In the genomic region with DNA sequence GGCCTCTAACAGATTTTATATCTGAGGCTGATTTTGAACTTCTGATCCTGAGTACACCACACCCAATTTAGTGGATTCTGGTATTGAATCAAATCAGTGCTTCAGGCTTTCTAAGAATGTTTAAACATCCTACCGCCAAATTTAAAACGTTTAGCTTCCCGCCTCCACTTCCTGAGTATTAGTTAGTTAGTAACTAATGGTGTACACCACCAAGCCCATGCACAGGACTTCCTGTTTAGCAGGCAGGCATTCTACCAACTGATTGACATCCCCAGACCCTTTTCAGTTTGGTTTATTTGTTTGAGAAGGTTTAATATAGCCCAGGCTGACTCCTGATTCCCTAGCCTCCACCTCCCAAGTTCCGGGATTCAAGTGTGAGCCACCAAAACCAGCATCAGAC, we compare ENCODE assay signal across 29 mouse cellular contexts. TPM values are rescaled to one million over a fixed set of nuclear protein-coding genes. Genes with fewer than 3 reads are reported as not detected.
DNase-seq lines count a peak whose midpoint lies in the region; ATAC-seq and TF ChIP-seq lines count a peak whose summit lies in the region.
"Had no signal": no experiment of that assay in that cellular context is flagged by ENCODE, and none has a peak within 500 bp of the region (broad histone marks: within the 10 kb centered on the region; RNA-seq: fewer than 3 reads in every experiment).

No protein-coding gene starts in this region.

- H3K36me3 ChIP-seq in testis, adult 2 months (ENCODE audit: control insufficient read depth, insufficient read depth, low read length), result no peaks in the 10 kb centered on the region
- H3K36me3 ChIP-seq: embryonic facial prominence, embryonic 12.5 days; embryonic facial prominence, embryonic 15.5 days; forebrain, embryonic 15.5 days; heart, embryonic 12.5 days; heart, embryonic 15.5 days; intestine, embryonic 15.5 days had no signal

- peak overlapping the region; percentile 54 for H3K4me3 ChIP-seq in testis, adult 2 months (ENCODE audit: control insufficient read depth, low read depth, low read length)
- H3K4me3 ChIP-seq: embryonic facial prominence, embryonic 12.5 days; embryonic facial prominence, embryonic 15.5 days; erythroblast, embryonic 14.5 days; forebrain, embryonic 12.5 days; forebrain, embryonic 15.5 days; heart, embryonic 12.5 days; heart, embryonic 15.5 days; hindbrain, embryonic 10.5 days; intestine, embryonic 15.5 days had no signal

- TF ChIP-seq POLR2A in testis, adult 2 months (IDR thresholded peaks at IDR 0.05; ENCODE audit: control insufficient read depth, low read depth, low read length), result no peak

- peak; percentile 74 for ATAC-seq in activated CD4-positive, CD25-positive, alpha-beta regulatory T cell, adult 4 months
- ATAC-seq in neutrophil, adult 5-6 weeks (ENCODE audit: extremely low read depth, insufficient number of reproducible peaks, low FRiP score, poor library complexity, severe bottlenecking), result peak; percentile 17; the same call in 1 of the 2 replicates
- ATAC-seq: forebrain, embryonic 15.5 days; hindbrain, postnatal 0 days; intestine, embryonic 15.5 days had no signal

- no peak for TF ChIP-seq CTCF in testis, adult 2 months (IDR thresholded peaks at IDR 0.05; ENCODE audit: control insufficient read depth, insufficient read depth, insufficient replicate concordance, low read depth, low read length)

- H3K4me1 ChIP-seq in testis, adult 2 months (ENCODE audit: control insufficient read depth, insufficient read depth, low read length), result no peaks in the 10 kb centered on the region; the same call in 1 of the 2 replicates

- H3K27ac ChIP-seq in testis, adult 2 months (ENCODE audit: control insufficient read depth, insufficient read depth, low read depth, low read length), result no peak overlapping the region
- H3K27ac ChIP-seq: embryonic facial prominence, embryonic 12.5 days; embryonic facial prominence, embryonic 15.5 days; forebrain, embryonic 12.5 days; forebrain, embryonic 15.5 days; heart, embryonic 15.5 days; hindbrain, embryonic 10.5 days; hindbrain, embryonic 14.5 days; hindbrain, postnatal 0 days; intestine, embryonic 15.5 days had no signal

- no peaks in the 10 kb centered on the region for H3K27me3 ChIP-seq in testis, adult 2 months (ENCODE audit: control insufficient read depth, insufficient read depth, low read length)
- H3K27me3 ChIP-seq: CH12.LX; embryonic facial prominence, embryonic 12.5 days; embryonic facial prominence, embryonic 15.5 days; forebrain, embryonic 12.5 days; forebrain, embryonic 15.5 days; heart, embryonic 12.5 days; heart, embryonic 15.5 days; intestine, embryonic 15.5 days had no signal

- DNase-seq in testis, postnatal 10 days (ENCODE audit: low spot score), result no peak
- no peak for DNase-seq in MN1 (ENCODE audit: low spot score)
- DNase-seq in right cerebral cortex, postnatal 4 days, result no peak
- DNase-seq: adrenal gland, adult 8-10 months; adrenal gland, postnatal 25 days; B cell, adult 2 months; cerebellum, adult 18-20 months; cerebellum, adult 9-10 months; cerebellum, postnatal 14 days; gastrocnemius, postnatal 25 days; heart, adult 18-20 months; heart, postnatal 10 days; heart, postnatal 36 days; kidney, adult 11 months had no signal

RNA-seq across cellular contexts. Expression of a gene that starts 6.0 kb away (rescaled TPM):
- polyA plus RNA-seq in testis, adult 2 months (2012; rRNA removed), result 3.9 and 4.7 TPM in 2 replicates
- 10 to 100 TPM; 13.3 to 17.6 TPM for polyA plus RNA-seq in activated CD4-positive, CD25-positive, alpha-beta regulatory T cell, adult 4 months (2017; shearing (Covaris generic))
- 127 and 138 TPM in 2 replicates for total RNA-seq in neutrophil, adult 5-6 weeks (2017)
